Mouse (Mus musculus): Measurements from ENCODE around the gene Olfr631. TPM values are rescaled to one million over a fixed set of nuclear protein-coding genes. Genes with fewer than 3 reads are reported as not detected.

Gene Olfr631
- polyA plus RNA-seq (2014; fragmentation: Illumina TruSeq; extraction: RNeasy Lipid Tissue Mini Kit (QIAGEN cat#74804); ENCODE audit: insufficient read depth, low read depth, low replicate concordance), result not detected

DNA sequence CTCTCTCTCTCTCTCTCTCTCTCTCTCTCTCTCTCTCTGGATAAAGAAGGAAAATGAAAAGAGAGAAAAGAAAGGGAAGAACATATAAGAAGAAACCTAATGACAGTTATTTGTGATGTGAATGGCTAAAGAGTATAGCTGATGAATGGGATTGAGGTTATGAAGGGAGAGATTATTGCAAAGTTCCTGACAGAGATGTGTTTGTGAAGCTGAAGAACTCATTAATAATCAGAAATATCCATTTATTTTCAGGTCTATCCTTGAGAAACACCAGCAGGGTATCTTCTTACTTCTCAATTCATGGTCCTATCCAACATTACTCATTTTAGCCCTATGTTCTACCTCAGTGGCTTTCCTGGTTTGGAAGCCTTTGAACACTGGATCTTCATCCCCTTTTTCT lies at the start of gene Olfr631:
TSS of gene Olfr631 (plus strand) at position 301 of the 400 bp plus-strand sequence.

DNA sequence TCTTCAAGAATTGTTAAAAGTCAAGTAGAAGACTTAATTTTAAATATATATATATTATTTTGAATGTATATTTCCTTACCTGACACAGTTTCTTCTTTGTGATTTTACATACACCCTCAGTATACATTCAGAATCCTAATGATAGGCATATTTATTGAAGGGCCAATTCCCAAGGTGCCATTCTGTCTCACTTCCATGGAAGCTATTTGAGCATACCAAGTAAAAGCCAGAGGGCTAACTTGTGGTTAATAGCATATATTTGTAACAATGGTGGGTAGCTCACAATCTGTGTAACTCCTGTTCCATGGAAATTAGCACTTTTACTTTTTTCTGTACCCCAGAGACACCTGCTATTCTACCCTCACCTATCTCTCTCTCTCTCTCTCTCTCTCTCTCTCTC lies 42.5 kb upstream of the Olfr631 start, which contains the start of gene Olfr66:
TSS of gene Olfr66 (minus strand) at position 101 of the 400 bp plus-strand sequence.

DNA sequence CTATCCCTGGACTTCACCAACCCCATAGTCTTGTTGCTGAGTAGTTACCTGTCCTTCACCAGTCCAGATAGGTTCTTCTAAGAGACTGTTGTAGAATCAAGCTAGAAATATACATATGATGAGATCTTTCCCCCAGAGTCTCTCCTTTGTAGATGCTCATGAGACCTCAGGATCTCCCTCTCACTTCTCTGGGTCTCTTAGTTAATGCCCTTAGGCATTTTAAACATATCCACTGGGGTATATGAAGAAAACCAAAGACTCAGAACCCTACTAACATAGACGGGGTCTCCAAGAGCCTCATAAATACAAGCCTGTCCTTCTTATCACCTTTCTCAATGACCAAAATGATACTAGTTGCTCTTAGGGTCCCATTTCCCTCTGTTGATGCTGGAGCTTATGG lies 34.2 kb upstream of the Olfr631 start, which contains the start of gene Olfr64:
TSS of gene Olfr64 (minus strand) at position 101 of the 400 bp plus-strand sequence.

DNA sequence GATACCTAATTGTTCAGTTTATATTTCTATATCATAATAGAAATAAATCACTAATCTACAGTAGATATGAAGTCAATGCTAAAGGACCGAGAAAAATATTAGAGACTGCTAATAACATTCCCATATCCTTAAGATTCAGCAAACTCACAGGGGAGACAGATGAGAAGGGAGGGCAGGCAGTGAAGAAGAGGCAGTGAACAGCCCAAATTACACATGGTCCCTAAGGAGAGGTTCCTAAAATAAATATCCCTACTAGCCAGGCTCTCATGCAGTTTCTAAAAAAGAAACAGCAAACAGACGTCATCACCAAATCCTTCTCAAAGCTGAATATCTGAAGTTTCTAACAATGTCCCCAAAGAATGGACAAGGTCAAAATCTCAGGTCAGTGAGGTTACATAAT lies 25.4 kb upstream of the Olfr631 start, which contains the start of gene Olfr65:
TSS of gene Olfr65 (plus strand) at position 301 of the 400 bp plus-strand sequence.

DNA sequence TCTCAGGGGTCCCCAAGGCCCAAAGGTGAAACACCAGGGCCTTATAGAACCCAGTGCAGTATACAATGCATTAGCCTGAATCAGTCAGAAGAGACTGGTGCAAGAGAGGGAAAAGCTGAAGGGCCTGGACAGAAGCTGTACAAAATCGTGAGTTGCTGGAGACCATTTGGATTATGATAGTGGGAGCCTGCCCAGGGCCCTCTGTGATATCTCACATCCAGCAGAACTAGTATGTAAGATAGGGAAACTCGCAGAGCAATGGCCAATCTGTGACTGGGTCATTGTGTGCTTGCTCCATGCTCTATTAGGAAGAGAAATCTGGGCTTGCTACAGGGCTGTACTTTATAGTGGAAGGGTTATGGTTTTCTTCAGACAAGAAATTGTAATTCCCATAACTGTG lies 5.6 kb downstream of the Olfr631 start, which contains the start of gene Olfr632:
TSS of gene Olfr632 (plus strand) at position 84 of the 400 bp plus-strand sequence.

DNA sequence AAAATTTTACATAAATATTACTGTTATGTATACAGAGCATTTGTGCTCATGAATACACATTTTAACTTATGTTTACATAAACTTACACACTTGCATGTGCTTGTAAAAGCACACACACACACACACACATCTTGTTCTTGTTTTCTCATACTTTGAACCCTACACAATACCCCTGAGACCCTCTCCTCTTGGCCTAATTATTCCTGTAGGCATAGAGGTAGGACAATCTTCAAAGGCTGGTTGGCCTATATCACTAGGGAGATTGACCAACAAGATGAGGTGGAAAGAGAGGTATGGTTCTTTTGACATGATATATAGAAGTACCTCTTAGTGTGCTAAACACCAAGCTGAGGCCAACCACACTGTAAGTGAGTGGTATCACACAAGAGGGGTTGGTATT lies 15.5 kb downstream of the Olfr631 start, which contains the start of gene Olfr633:
TSS of gene Olfr633 (plus strand) at position 301 of the 400 bp plus-strand sequence.

DNA sequence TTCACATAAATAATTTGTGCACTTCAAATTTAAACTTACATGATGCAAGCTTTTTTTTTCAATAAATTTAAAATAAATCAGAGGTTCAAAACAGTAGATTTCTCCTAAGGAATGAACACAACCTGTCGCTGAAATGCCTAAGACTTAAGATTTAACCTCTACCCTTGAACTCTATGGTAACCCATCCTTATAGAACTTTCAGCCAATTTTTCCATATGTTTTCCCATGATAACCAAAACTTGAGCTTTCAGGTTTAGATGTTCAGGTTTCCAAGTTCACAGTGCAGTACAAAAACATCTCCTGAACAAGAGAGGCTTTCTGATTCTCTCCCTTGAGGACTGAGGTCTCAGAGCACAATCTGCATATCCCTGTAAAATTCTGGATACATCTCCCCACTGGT lies 42.2 kb downstream of the Olfr631 start, which contains the start of gene Olfr635:
TSS of gene Olfr635 (plus strand) at position 301 of the 400 bp plus-strand sequence.

Other genes starting within 250 kb of the Olfr631 start
- not detected for gene Olfr625-ps1, start 246.1 kb upstream of the Olfr631 start, polyA plus RNA-seq (2014; fragmentation: Illumina TruSeq; extraction: RNeasy Lipid Tissue Mini Kit (QIAGEN cat#74804); ENCODE audit: insufficient read depth, low read depth, low replicate concordance)
- not detected for gene Olfr243, start 214.2 kb upstream of the Olfr631 start, polyA plus RNA-seq (2014; fragmentation: Illumina TruSeq; extraction: RNeasy Lipid Tissue Mini Kit (QIAGEN cat#74804); ENCODE audit: insufficient read depth, low read depth, low replicate concordance)
- gene Olfr628, start 198.5 kb upstream of the Olfr631 start, polyA plus RNA-seq (2014; fragmentation: Illumina TruSeq; extraction: RNeasy Lipid Tissue Mini Kit (QIAGEN cat#74804); ENCODE audit: insufficient read depth, low read depth, low replicate concordance), result not detected
- gene Olfr629, start 183.9 kb upstream of the Olfr631 start, polyA plus RNA-seq (2014; fragmentation: Illumina TruSeq; extraction: RNeasy Lipid Tissue Mini Kit (QIAGEN cat#74804); ENCODE audit: insufficient read depth, low read depth, low replicate concordance), result not detected
- gene Olfr630, start 171.5 kb upstream of the Olfr631 start, polyA plus RNA-seq (2014; fragmentation: Illumina TruSeq; extraction: RNeasy Lipid Tissue Mini Kit (QIAGEN cat#74804); ENCODE audit: insufficient read depth, low read depth, low replicate concordance), result not detected
- gene Olfr69, start 157.2 kb upstream of the Olfr631 start, polyA plus RNA-seq (2014; fragmentation: Illumina TruSeq; extraction: RNeasy Lipid Tissue Mini Kit (QIAGEN cat#74804); ENCODE audit: insufficient read depth, low read depth, low replicate concordance), result not detected
- not detected for gene Olfr68, start 149.1 kb upstream of the Olfr631 start, polyA plus RNA-seq (2014; fragmentation: Illumina TruSeq; extraction: RNeasy Lipid Tissue Mini Kit (QIAGEN cat#74804); ENCODE audit: insufficient read depth, low read depth, low replicate concordance)
- gene Olfr67, start 137.0 kb upstream of the Olfr631 start, polyA plus RNA-seq (2014; fragmentation: Illumina TruSeq; extraction: RNeasy Lipid Tissue Mini Kit (QIAGEN cat#74804); ENCODE audit: insufficient read depth, low read depth, low replicate concordance), result not detected
- gene Hbb-bt, start 114.8 kb upstream of the Olfr631 start, polyA plus RNA-seq (2014; fragmentation: Illumina TruSeq; extraction: RNeasy Lipid Tissue Mini Kit (QIAGEN cat#74804); ENCODE audit: insufficient read depth, low read depth, low replicate concordance), result 3,244 TPM
- gene Hbb-bs, start 100.7 kb upstream of the Olfr631 start, polyA plus RNA-seq (2014; fragmentation: Illumina TruSeq; extraction: RNeasy Lipid Tissue Mini Kit (QIAGEN cat#74804); ENCODE audit: insufficient read depth, low read depth, low replicate concordance), result 22,942 TPM
- not detected for gene Hbb-bh2, start 88.3 kb upstream of the Olfr631 start, polyA plus RNA-seq (2014; fragmentation: Illumina TruSeq; extraction: RNeasy Lipid Tissue Mini Kit (QIAGEN cat#74804); ENCODE audit: insufficient read depth, low read depth, low replicate concordance)
- gene Hbb-bh1, start 85.7 kb upstream of the Olfr631 start, polyA plus RNA-seq (2014; fragmentation: Illumina TruSeq; extraction: RNeasy Lipid Tissue Mini Kit (QIAGEN cat#74804); ENCODE audit: insufficient read depth, low read depth, low replicate concordance), result not detected
- not detected for gene Hbb-y, start 75.6 kb upstream of the Olfr631 start, polyA plus RNA-seq (2014; fragmentation: Illumina TruSeq; extraction: RNeasy Lipid Tissue Mini Kit (QIAGEN cat#74804); ENCODE audit: insufficient read depth, low read depth, low replicate concordance)
- not detected for gene Olfr66, start 42.6 kb upstream of the Olfr631 start, polyA plus RNA-seq (2014; fragmentation: Illumina TruSeq; extraction: RNeasy Lipid Tissue Mini Kit (QIAGEN cat#74804); ENCODE audit: insufficient read depth, low read depth, low replicate concordance)
- gene Olfr64, start 34.3 kb upstream of the Olfr631 start, polyA plus RNA-seq (2014; fragmentation: Illumina TruSeq; extraction: RNeasy Lipid Tissue Mini Kit (QIAGEN cat#74804); ENCODE audit: insufficient read depth, low read depth, low replicate concordance), result not detected
- not detected for gene Olfr65, start 25.3 kb upstream of the Olfr631 start, polyA plus RNA-seq (2014; fragmentation: Illumina TruSeq; extraction: RNeasy Lipid Tissue Mini Kit (QIAGEN cat#74804); ENCODE audit: insufficient read depth, low read depth, low replicate concordance)
- not detected for gene Olfr632, start 5.5 kb downstream of the Olfr631 start, polyA plus RNA-seq (2014; fragmentation: Illumina TruSeq; extraction: RNeasy Lipid Tissue Mini Kit (QIAGEN cat#74804); ENCODE audit: insufficient read depth, low read depth, low replicate concordance)
- gene Olfr633, start 15.6 kb downstream of the Olfr631 start, polyA plus RNA-seq (2014; fragmentation: Illumina TruSeq; extraction: RNeasy Lipid Tissue Mini Kit (QIAGEN cat#74804); ENCODE audit: insufficient read depth, low read depth, low replicate concordance), result not detected
- gene Olfr635, start 42.3 kb downstream of the Olfr631 start, polyA plus RNA-seq (2014; fragmentation: Illumina TruSeq; extraction: RNeasy Lipid Tissue Mini Kit (QIAGEN cat#74804); ENCODE audit: insufficient read depth, low read depth, low replicate concordance), result not detected
- gene Olfr638, start 69.9 kb downstream of the Olfr631 start, polyA plus RNA-seq (2014; fragmentation: Illumina TruSeq; extraction: RNeasy Lipid Tissue Mini Kit (QIAGEN cat#74804); ENCODE audit: insufficient read depth, low read depth, low replicate concordance), result not detected
- gene Olfr639, start 88.5 kb downstream of the Olfr631 start, polyA plus RNA-seq (2014; fragmentation: Illumina TruSeq; extraction: RNeasy Lipid Tissue Mini Kit (QIAGEN cat#74804); ENCODE audit: insufficient read depth, low read depth, low replicate concordance), result not detected
- gene Olfr640, start 96.7 kb downstream of the Olfr631 start, polyA plus RNA-seq (2014; fragmentation: Illumina TruSeq; extraction: RNeasy Lipid Tissue Mini Kit (QIAGEN cat#74804); ENCODE audit: insufficient read depth, low read depth, low replicate concordance), result not detected
- gene Olfr641, start 106.6 kb downstream of the Olfr631 start, polyA plus RNA-seq (2014; fragmentation: Illumina TruSeq; extraction: RNeasy Lipid Tissue Mini Kit (QIAGEN cat#74804); ENCODE audit: insufficient read depth, low read depth, low replicate concordance), result not detected
- gene Olfr642, start 123.8 kb downstream of the Olfr631 start, polyA plus RNA-seq (2014; fragmentation: Illumina TruSeq; extraction: RNeasy Lipid Tissue Mini Kit (QIAGEN cat#74804); ENCODE audit: insufficient read depth, low read depth, low replicate concordance), result not detected
- not detected for gene 4930516K23Rik, start 132.6 kb downstream of the Olfr631 start, polyA plus RNA-seq (2014; fragmentation: Illumina TruSeq; extraction: RNeasy Lipid Tissue Mini Kit (QIAGEN cat#74804); ENCODE audit: insufficient read depth, low read depth, low replicate concordance)
- not detected for gene Olfr644, start 143.0 kb downstream of the Olfr631 start, polyA plus RNA-seq (2014; fragmentation: Illumina TruSeq; extraction: RNeasy Lipid Tissue Mini Kit (QIAGEN cat#74804); ENCODE audit: insufficient read depth, low read depth, low replicate concordance)
- gene Olfr645, start 156.6 kb downstream of the Olfr631 start, polyA plus RNA-seq (2014; fragmentation: Illumina TruSeq; extraction: RNeasy Lipid Tissue Mini Kit (QIAGEN cat#74804); ENCODE audit: insufficient read depth, low read depth, low replicate concordance), result not detected
- not detected for gene Olfr646, start 176.0 kb downstream of the Olfr631 start, polyA plus RNA-seq (2014; fragmentation: Illumina TruSeq; extraction: RNeasy Lipid Tissue Mini Kit (QIAGEN cat#74804); ENCODE audit: insufficient read depth, low read depth, low replicate concordance)
- not detected for gene Ubqln5, start 201.0 kb downstream of the Olfr631 start, polyA plus RNA-seq (2014; fragmentation: Illumina TruSeq; extraction: RNeasy Lipid Tissue Mini Kit (QIAGEN cat#74804); ENCODE audit: insufficient read depth, low read depth, low replicate concordance)
- not detected for gene Olfr643, start 208.6 kb downstream of the Olfr631 start, polyA plus RNA-seq (2014; fragmentation: Illumina TruSeq; extraction: RNeasy Lipid Tissue Mini Kit (QIAGEN cat#74804); ENCODE audit: insufficient read depth, low read depth, low replicate concordance)
- gene Ubqln3, start 214.5 kb downstream of the Olfr631 start, polyA plus RNA-seq (2014; fragmentation: Illumina TruSeq; extraction: RNeasy Lipid Tissue Mini Kit (QIAGEN cat#74804); ENCODE audit: insufficient read depth, low read depth, low replicate concordance), result not detected
- not detected for gene Ubqlnl, start 221.7 kb downstream of the Olfr631 start, polyA plus RNA-seq (2014; fragmentation: Illumina TruSeq; extraction: RNeasy Lipid Tissue Mini Kit (QIAGEN cat#74804); ENCODE audit: insufficient read depth, low read depth, low replicate concordance)
- gene Olfm5, start 236.0 kb downstream of the Olfr631 start, polyA plus RNA-seq (2014; fragmentation: Illumina TruSeq; extraction: RNeasy Lipid Tissue Mini Kit (QIAGEN cat#74804); ENCODE audit: insufficient read depth, low read depth, low replicate concordance), result not detected